Mouse (Mus musculus) bone marrow macrophage, adult 2 months (primary cell): ENCODE results near the gene Mpc1.

Source experiments
- CTCF ChIP-seq: IDR thresholded peaks from 2 replicates; pipeline ENCODE4 v1.5.1; 2012; ENCODE audit warnings: low read depth, mild to moderate bottlenecking, low read length, moderate library complexity
- POLR2A ChIP-seq: IDR thresholded peaks from 2 replicates; pipeline ENCODE4 v1.6.1; 2012; ENCODE audit warnings: mild to moderate bottlenecking, low read depth, low read length, borderline replicate concordance

DNA sequence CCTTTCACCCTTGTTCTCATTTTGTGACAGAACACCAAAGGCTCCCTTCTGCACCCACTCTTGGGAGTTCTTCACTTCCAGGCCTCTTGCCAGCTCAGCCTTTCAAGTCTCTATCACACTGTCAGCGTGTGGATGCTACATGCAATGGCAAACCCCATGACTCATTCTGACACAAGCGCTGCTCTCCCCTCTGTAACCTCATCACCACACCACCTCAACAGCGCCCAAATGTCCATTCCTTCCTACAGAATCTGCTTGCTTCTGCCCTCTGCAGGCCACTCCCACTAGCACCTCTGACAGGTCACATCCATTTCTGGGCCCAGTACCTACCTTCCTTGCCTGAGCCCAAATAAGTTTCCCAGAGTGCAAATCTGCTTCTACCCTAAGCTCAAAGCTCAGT lies 23.1 kb downstream of the Mpc1 start:
- TF ChIP-seq CTCF (no peak), POLR2A (no peak)
